Mouse (Mus musculus): ENCODE results near the gene Adgrl1. TPM values are rescaled to one million over a fixed set of nuclear protein-coding genes. Genes with fewer than 3 reads are reported as not detected.

Gene Adgrl1
- total RNA-seq, 1 experiment from 2014 or later = 5.0 TPM

- peak in 1 of 2 experiments; percentile 4; a peak in 2 of 4 replicates for ATAC-seq (replicated peaks in 1 of 2; ENCODE audit: insufficient read depth in 1 of 2, low FRiP score in 2 of 2, low TSS enrichment in 1 of 2, low read depth in 1 of 2, poor library complexity in 2 of 2, severe bottlenecking in 2 of 2)
Observed at GRCm38 (mm10) chr8:83898985-83899362, 931 bp upstream of the Adgrl1 start.

- no peak for ATAC-seq (replicated peaks in 1 of 2; ENCODE audit: insufficient read depth in 1 of 2, low FRiP score in 2 of 2, low TSS enrichment in 1 of 2, low read depth in 1 of 2, poor library complexity in 2 of 2, severe bottlenecking in 2 of 2)
Observed at GRCm38 (mm10) chr8:83900266-83900956, 506 bp downstream of the Adgrl1 start.

GRCm38 (mm10) chr8:83900957-83901270 lies 1.0 kb downstream of the Adgrl1 start:
- ATAC-seq (replicated peaks in 1 of 2; ENCODE audit: insufficient read depth in 1 of 2, low FRiP score in 2 of 2, low TSS enrichment in 1 of 2, low read depth in 1 of 2, poor library complexity in 2 of 2, severe bottlenecking in 2 of 2) = no peak

- ATAC-seq (replicated peaks in 1 of 2; ENCODE audit: insufficient read depth in 1 of 2, low FRiP score in 2 of 2, low TSS enrichment in 1 of 2, low read depth in 1 of 2, poor library complexity in 2 of 2, severe bottlenecking in 2 of 2) = no peak
Observed at GRCm38 (mm10) chr8:83901566-83902485, 1.9 kb downstream of the Adgrl1 start.

GRCm38 (mm10) chr8:83902961-83903666 lies 3.2 kb downstream of the Adgrl1 start:
- no peak for ATAC-seq (replicated peaks in 1 of 2; ENCODE audit: insufficient read depth in 1 of 2, low FRiP score in 2 of 2, low TSS enrichment in 1 of 2, low read depth in 1 of 2, poor library complexity in 2 of 2, severe bottlenecking in 2 of 2)

- no peak for ATAC-seq (replicated peaks in 1 of 2; ENCODE audit: insufficient read depth in 1 of 2, low FRiP score in 2 of 2, low TSS enrichment in 1 of 2, low read depth in 1 of 2, poor library complexity in 2 of 2, severe bottlenecking in 2 of 2)
Observed at GRCm38 (mm10) chr8:83908583-83908982, 8.7 kb downstream of the Adgrl1 start.

- no peak for ATAC-seq (replicated peaks in 1 of 2; ENCODE audit: insufficient read depth in 1 of 2, low FRiP score in 2 of 2, low TSS enrichment in 1 of 2, low read depth in 1 of 2, poor library complexity in 2 of 2, severe bottlenecking in 2 of 2)
Observed at GRCm38 (mm10) chr8:83909311-83909710, 9.4 kb downstream of the Adgrl1 start.

GRCm38 (mm10) chr8:83911809-83912731 lies 12.2 kb downstream of the Adgrl1 start:
- no peak for ATAC-seq (replicated peaks in 1 of 2; ENCODE audit: insufficient read depth in 1 of 2, low FRiP score in 2 of 2, low TSS enrichment in 1 of 2, low read depth in 1 of 2, poor library complexity in 2 of 2, severe bottlenecking in 2 of 2)

- no peak for ATAC-seq (replicated peaks in 1 of 2; ENCODE audit: insufficient read depth in 1 of 2, low FRiP score in 2 of 2, low TSS enrichment in 1 of 2, low read depth in 1 of 2, poor library complexity in 2 of 2, severe bottlenecking in 2 of 2)
Observed at GRCm38 (mm10) chr8:83914232-83914631, 14.3 kb downstream of the Adgrl1 start.

- ATAC-seq (replicated peaks in 1 of 2; ENCODE audit: insufficient read depth in 1 of 2, low FRiP score in 2 of 2, low TSS enrichment in 1 of 2, low read depth in 1 of 2, poor library complexity in 2 of 2, severe bottlenecking in 2 of 2) = 0 out of 4 replicates have a peak, but pooled peaks of 1 of the 2 experiments have one; percentile 9
Observed at GRCm38 (mm10) chr8:83914860-83915259, 15.0 kb downstream of the Adgrl1 start.

- no peak for ATAC-seq (replicated peaks in 1 of 2; ENCODE audit: insufficient read depth in 1 of 2, low FRiP score in 2 of 2, low TSS enrichment in 1 of 2, low read depth in 1 of 2, poor library complexity in 2 of 2, severe bottlenecking in 2 of 2)
Observed at GRCm38 (mm10) chr8:83916015-83916414, 16.1 kb downstream of the Adgrl1 start.

- no peak for ATAC-seq (replicated peaks in 1 of 2; ENCODE audit: insufficient read depth in 1 of 2, low FRiP score in 2 of 2, low TSS enrichment in 1 of 2, low read depth in 1 of 2, poor library complexity in 2 of 2, severe bottlenecking in 2 of 2)
Observed at GRCm38 (mm10) chr8:83917566-83917965, 17.7 kb downstream of the Adgrl1 start.

- 0 out of 4 replicates have a peak, but pooled peaks of 1 of the 2 experiments have one; percentile 23 for ATAC-seq (replicated peaks in 1 of 2; ENCODE audit: insufficient read depth in 1 of 2, low FRiP score in 2 of 2, low TSS enrichment in 1 of 2, low read depth in 1 of 2, poor library complexity in 2 of 2, severe bottlenecking in 2 of 2)
Observed at GRCm38 (mm10) chr8:83921558-83921957, 21.7 kb downstream of the Adgrl1 start.

GRCm38 (mm10) chr8:83922727-83923126 lies 22.8 kb downstream of the Adgrl1 start:
- ATAC-seq (replicated peaks in 1 of 2; ENCODE audit: insufficient read depth in 1 of 2, low FRiP score in 2 of 2, low TSS enrichment in 1 of 2, low read depth in 1 of 2, poor library complexity in 2 of 2, severe bottlenecking in 2 of 2) = no peak

GRCm38 (mm10) chr8:83924585-83924984 lies 24.7 kb downstream of the Adgrl1 start:
- no peak for ATAC-seq (replicated peaks in 1 of 2; ENCODE audit: insufficient read depth in 1 of 2, low FRiP score in 2 of 2, low TSS enrichment in 1 of 2, low read depth in 1 of 2, poor library complexity in 2 of 2, severe bottlenecking in 2 of 2)

GRCm38 (mm10) chr8:83926266-83926665 lies 26.4 kb downstream of the Adgrl1 start:
- ATAC-seq (replicated peaks in 1 of 2; ENCODE audit: insufficient read depth in 1 of 2, low FRiP score in 2 of 2, low TSS enrichment in 1 of 2, low read depth in 1 of 2, poor library complexity in 2 of 2, severe bottlenecking in 2 of 2) = no peak

- ATAC-seq (replicated peaks in 1 of 2; ENCODE audit: insufficient read depth in 1 of 2, low FRiP score in 2 of 2, low TSS enrichment in 1 of 2, low read depth in 1 of 2, poor library complexity in 2 of 2, severe bottlenecking in 2 of 2) = no peak
Observed at GRCm38 (mm10) chr8:83934222-83934621, 34.3 kb downstream of the Adgrl1 start.

All from hematopoietic stem cell, adult 5-6 weeks (primary cell).